Mouse (Mus musculus): ENCODE measurements at regions not wholly inside any gene's neighbourhood (a gene's known extent, or its start where the extent isn't known, plus 50 kb on each side); places are given as distances from the start of the nearest gene placed in this dataset.

GRCm38 (mm10) chr8:8308253-8308652, 352.8 kb downstream of the Efnb2 start:
- TF ChIP-seq CTCF (IDR thresholded peaks at IDR 0.05; ENCODE audit: low read depth, low read length) (no peak), GATA1 (IDR thresholded peaks at IDR 0.05; ENCODE audit: borderline replicate concordance, low read length) (no peak), TAL1 (conservative IDR thresholded peaks at IDR 0.05; ENCODE audit: low read depth, low read length) (no peak), POLR2AphosphoS5 (IDR thresholded peaks at IDR 0.05; ENCODE audit: insufficient replicate concordance, low read depth, low read length) (no peak), GATA2 (IDR thresholded peaks at IDR 0.05; ENCODE audit: borderline replicate concordance, low read depth, low read length) (no peak)
- Histone ChIP-seq H3K4me3 (ENCODE audit: low read depth, low read length) (no peak overlapping the region), H3K36me3 (replicated peaks) (no peaks in the 10 kb centered on the region), H3K9me3 (replicated peaks) (no peaks in the 10 kb centered on the region), H3K4me1 (ENCODE audit: insufficient read depth, low read depth, low read length) (no peaks in the 10 kb centered on the region), H3K27me3 (ENCODE audit: insufficient read depth, low read length) (no peaks in the 10 kb centered on the region)
- ATAC-seq (ENCODE audit: extremely low read depth, insufficient number of reproducible peaks, low FRiP score, poor library complexity, severe bottlenecking): no peak
- DNase-seq (ENCODE audit: low spot score): no peak

GRCm38 (mm10) chr8:8307487-8307886, 353.6 kb downstream of the Efnb2 start:
- Histone ChIP-seq H3K4me1 (ENCODE audit: insufficient read depth, low read depth, low read length) (no peaks in the 10 kb centered on the region), H3K9me3 (replicated peaks) (no peaks in the 10 kb centered on the region), H3K27me3 (ENCODE audit: insufficient read depth, low read length) (no peaks in the 10 kb centered on the region), H3K4me3 (ENCODE audit: low read depth, low read length) (no peak overlapping the region), H3K36me3 (replicated peaks) (no peaks in the 10 kb centered on the region)
- DNase-seq (ENCODE audit: low spot score): no peak
- TF ChIP-seq GATA1 (IDR thresholded peaks at IDR 0.05; ENCODE audit: borderline replicate concordance, low read length): no peak
- no peak for TF ChIP-seq CTCF (IDR thresholded peaks at IDR 0.05; ENCODE audit: low read depth, low read length)
- TF ChIP-seq POLR2AphosphoS5 (IDR thresholded peaks at IDR 0.05; ENCODE audit: insufficient replicate concordance, low read depth, low read length): no peak
- TF ChIP-seq GATA2 (IDR thresholded peaks at IDR 0.05; ENCODE audit: borderline replicate concordance, low read depth, low read length): no peak
- no peak for TF ChIP-seq TAL1 (conservative IDR thresholded peaks at IDR 0.05; ENCODE audit: low read depth, low read length)
- ATAC-seq (ENCODE audit: extremely low read depth, insufficient number of reproducible peaks, low FRiP score, poor library complexity, severe bottlenecking): no peak

GRCm38 (mm10) chr8:8299965-8300767, 360.9 kb downstream of the Efnb2 start:
- Histone ChIP-seq H3K4me3 (ENCODE audit: low read depth, low read length) (no peak overlapping the region), H3K27me3 (ENCODE audit: insufficient read depth, low read length) (no peaks in the 10 kb centered on the region), H3K36me3 (replicated peaks) (no peaks in the 10 kb centered on the region), H3K4me1 (ENCODE audit: insufficient read depth, low read depth, low read length) (no peaks in the 10 kb centered on the region), H3K9me3 (replicated peaks) (no peaks in the 10 kb centered on the region)
- TF ChIP-seq POLR2AphosphoS5 (IDR thresholded peaks at IDR 0.05; ENCODE audit: insufficient replicate concordance, low read depth, low read length) (no peak), CTCF (IDR thresholded peaks at IDR 0.05; ENCODE audit: low read depth, low read length) (no peak), TAL1 (conservative IDR thresholded peaks at IDR 0.05; ENCODE audit: low read depth, low read length) (no peak), GATA1 (IDR thresholded peaks at IDR 0.05; ENCODE audit: borderline replicate concordance, low read length) (no peak), GATA2 (IDR thresholded peaks at IDR 0.05; ENCODE audit: borderline replicate concordance, low read depth, low read length) (no peak)
- DNase-seq (ENCODE audit: low spot score) (no peak), ATAC-seq (ENCODE audit: extremely low read depth, insufficient number of reproducible peaks, low FRiP score, poor library complexity, severe bottlenecking) (no peak)

DNA sequence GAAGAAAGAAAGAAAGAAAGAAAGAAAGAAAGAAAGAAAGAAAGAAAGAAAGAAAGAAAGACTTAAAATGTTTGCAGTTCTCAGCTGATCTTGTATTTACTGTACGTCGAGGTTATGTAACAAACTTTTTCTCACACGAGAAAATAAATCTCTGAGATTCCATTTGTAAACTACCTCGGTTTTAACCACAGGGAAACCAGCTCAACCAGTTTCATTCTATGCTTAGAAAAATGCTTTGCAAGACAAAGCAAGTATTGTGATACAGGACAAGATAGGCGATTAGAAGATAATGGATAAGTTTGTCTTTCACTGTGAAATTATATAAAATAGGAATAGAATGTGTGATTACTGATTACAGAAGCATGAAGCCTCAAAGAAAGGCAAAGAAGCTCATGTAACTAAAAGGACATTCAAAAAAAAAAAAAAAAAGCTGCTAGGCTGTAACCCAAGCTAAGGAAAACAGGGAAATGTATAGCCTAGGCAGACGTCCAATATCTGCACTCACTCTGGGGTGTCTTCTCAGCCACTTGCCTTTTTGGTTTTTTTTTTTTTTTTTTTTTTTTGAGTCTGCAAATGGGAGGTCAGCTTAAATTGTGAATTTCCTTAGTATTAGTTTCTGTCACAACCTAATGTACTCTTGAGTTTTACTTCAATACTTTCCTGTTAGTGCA, 368.3 kb downstream of the Efnb2 start:
- no peaks in the 10 kb centered on the region for H3K27me3 ChIP-seq (ENCODE audit: insufficient read depth, low read length)

DNA sequence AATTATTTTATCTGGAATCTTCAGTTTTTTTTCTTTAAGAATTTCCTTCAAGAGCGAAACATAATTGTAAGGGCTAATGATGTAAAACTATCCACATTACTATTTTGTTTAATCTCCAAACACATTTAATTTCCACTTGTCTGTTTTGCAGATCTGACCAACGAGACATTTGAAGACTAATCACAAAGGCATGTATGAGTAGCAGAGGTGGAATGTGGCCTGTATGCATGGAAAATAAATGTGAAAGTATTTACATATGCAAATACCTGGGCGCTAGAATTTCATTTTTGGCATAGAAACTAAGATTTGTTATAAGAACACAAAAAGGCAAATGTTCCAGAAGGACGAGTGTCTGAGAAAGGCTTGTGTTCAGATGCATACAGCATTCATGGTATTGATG, 375.2 kb downstream of the Efnb2 start:
- H3K4me3 ChIP-seq (ENCODE audit: low read depth, low read length): no peak overlapping the region
- no peaks in the 10 kb centered on the region for H3K4me1 ChIP-seq (ENCODE audit: insufficient read depth, low read depth, low read length)
- ATAC-seq (ENCODE audit: extremely low read depth, insufficient number of reproducible peaks, low FRiP score, poor library complexity, severe bottlenecking) (no peak), DNase-seq (ENCODE audit: low spot score) (no peak)
- H3K9me3 ChIP-seq (replicated peaks): no peaks in the 10 kb centered on the region
- no peaks in the 10 kb centered on the region for H3K36me3 ChIP-seq (replicated peaks)
- TF ChIP-seq POLR2AphosphoS5 (IDR thresholded peaks at IDR 0.05; ENCODE audit: insufficient replicate concordance, low read depth, low read length) (no peak), TAL1 (conservative IDR thresholded peaks at IDR 0.05; ENCODE audit: low read depth, low read length) (no peak), GATA1 (IDR thresholded peaks at IDR 0.05; ENCODE audit: borderline replicate concordance, low read length) (no peak), CTCF (IDR thresholded peaks at IDR 0.05; ENCODE audit: low read depth, low read length) (no peak), GATA2 (IDR thresholded peaks at IDR 0.05; ENCODE audit: borderline replicate concordance, low read depth, low read length) (no peak)
- H3K27me3 ChIP-seq (ENCODE audit: insufficient read depth, low read length): no peaks in the 10 kb centered on the region

More for the DNA sequence above, 368.3 kb downstream of the Efnb2 start:
- DNase-seq (ENCODE audit: low spot score) (no peak), ATAC-seq (ENCODE audit: extremely low read depth, insufficient number of reproducible peaks, low FRiP score, poor library complexity, severe bottlenecking) (no peak)
- TF ChIP-seq CTCF (IDR thresholded peaks at IDR 0.05; ENCODE audit: low read depth, low read length) (no peak), POLR2AphosphoS5 (IDR thresholded peaks at IDR 0.05; ENCODE audit: insufficient replicate concordance, low read depth, low read length) (no peak), GATA1 (IDR thresholded peaks at IDR 0.05; ENCODE audit: borderline replicate concordance, low read length) (no peak), TAL1 (conservative IDR thresholded peaks at IDR 0.05; ENCODE audit: low read depth, low read length) (no peak), GATA2 (IDR thresholded peaks at IDR 0.05; ENCODE audit: borderline replicate concordance, low read depth, low read length) (no peak)
- Histone ChIP-seq H3K4me3 (ENCODE audit: low read depth, low read length) (no peak overlapping the region), H3K4me1 (ENCODE audit: insufficient read depth, low read depth, low read length) (no peaks in the 10 kb centered on the region), H3K9me3 (replicated peaks) (no peaks in the 10 kb centered on the region), H3K36me3 (replicated peaks) (no peaks in the 10 kb centered on the region)

GRCm38 (mm10) chr8:8274987-8275386, 386.1 kb downstream of the Efnb2 start:
- no peak for ATAC-seq (ENCODE audit: extremely low read depth, insufficient number of reproducible peaks, low FRiP score, poor library complexity, severe bottlenecking)
- Histone ChIP-seq H3K36me3 (replicated peaks) (no peaks in the 10 kb centered on the region), H3K4me1 (ENCODE audit: insufficient read depth, low read depth, low read length) (no peaks in the 10 kb centered on the region), H3K9me3 (replicated peaks) (no peaks in the 10 kb centered on the region), H3K27me3 (ENCODE audit: insufficient read depth, low read length) (no peaks in the 10 kb centered on the region), H3K4me3 (ENCODE audit: low read depth, low read length) (no peak overlapping the region)
- TF ChIP-seq CTCF (IDR thresholded peaks at IDR 0.05; ENCODE audit: low read depth, low read length): no peak
- no peak for TF ChIP-seq TAL1 (conservative IDR thresholded peaks at IDR 0.05; ENCODE audit: low read depth, low read length)
- no peak for TF ChIP-seq POLR2AphosphoS5 (IDR thresholded peaks at IDR 0.05; ENCODE audit: insufficient replicate concordance, low read depth, low read length)
- no peak for TF ChIP-seq GATA1 (IDR thresholded peaks at IDR 0.05; ENCODE audit: borderline replicate concordance, low read length)
- TF ChIP-seq GATA2 (IDR thresholded peaks at IDR 0.05; ENCODE audit: borderline replicate concordance, low read depth, low read length): no peak
- DNase-seq (ENCODE audit: low spot score): no peak

All from G1E (cell line).